In genomic region chr9:97813157-97813556, GRCm38 (mm10) we compare ENCODE assay signal across 12 mouse cellular contexts.
A peak's percentile ranks its signal among the peaks of the same experiment; 100 is the strongest.
DNase-seq lines count a peak whose midpoint lies in the region; ATAC-seq lines count a peak whose summit lies in the region.
"Had no signal": no experiment of that assay in that cellular context is flagged by ENCODE, and none has a peak within 500 bp of the region (broad histone marks: within the 10 kb centered on the region; RNA-seq: fewer than 3 reads in every experiment).

No protein-coding gene starts in this region.

- H3K4me3 ChIP-seq in lung, embryonic 16.5 days (ENCODE audit: low read length) = no peak overlapping the region
- no peak overlapping the region for H3K4me3 ChIP-seq in heart, embryonic 15.5 days
- H3K4me3 ChIP-seq: forebrain, embryonic 10.5 days; gastrocnemius, adult 2 months had no signal

- H3K36me3 ChIP-seq in lung, embryonic 16.5 days (ENCODE audit: control insufficient read depth, insufficient read depth, low read length) = no peaks in the 10 kb centered on the region
- no peaks in the 10 kb centered on the region for H3K36me3 ChIP-seq in heart, embryonic 15.5 days
- H3K36me3 ChIP-seq: forebrain, embryonic 10.5 days had no signal

- no peak overlapping the region for H3K9ac ChIP-seq in lung, embryonic 16.5 days (ENCODE audit: low read length)
- H3K9ac ChIP-seq in heart, embryonic 15.5 days = no peak overlapping the region

- peak; percentile 78 for ATAC-seq in frontal cortex, adult (ENCODE audit: low TSS enrichment)
- ATAC-seq in lung, embryonic 16.5 days (ENCODE audit: low read depth) = peak; percentile 38; the same call in 1 of the 2 replicates
- peak; percentile 60; the same call in 1 of the 2 replicates for ATAC-seq in heart, embryonic 15.5 days (replicated peaks; ENCODE audit: insufficient number of reproducible peaks, insufficient read depth, low FRiP score, low read depth)

- no peak overlapping the region for H3K27ac ChIP-seq in lung, embryonic 16.5 days (ENCODE audit: low read length)
- H3K27ac ChIP-seq in heart, embryonic 15.5 days = no peak overlapping the region
- H3K27ac ChIP-seq: forebrain, embryonic 10.5 days; gastrocnemius, adult 2 months; macrophage had no signal

- no peaks in the 10 kb centered on the region for H3K27me3 ChIP-seq in lung, embryonic 16.5 days (ENCODE audit: control insufficient read depth, insufficient read depth, low read depth, low read length)
- H3K27me3 ChIP-seq in heart, embryonic 15.5 days = no peaks in the 10 kb centered on the region

- no peaks in the 10 kb centered on the region for H3K9me3 ChIP-seq in lung, embryonic 16.5 days (ENCODE audit: control insufficient read depth, low read length)
- H3K9me3 ChIP-seq in heart, embryonic 15.5 days (replicated peaks) = no peaks in the 10 kb centered on the region
- H3K9me3 ChIP-seq: forebrain, embryonic 10.5 days had no signal

- DNase-seq in frontal cortex, postnatal 25 days (ENCODE audit: low spot score in 2 of 2) = no peak
- DNase-seq in lung, postnatal 4 days = no peak
- DNase-seq in kidney, postnatal 4 days = peak; percentile 14 to 43
- no peak for DNase-seq in cerebellum, adult 11-12 months
- no peak for DNase-seq in layer of hippocampus, postnatal 36 days
- DNase-seq: cerebellum, adult 9-11 months; gastrocnemius, adult 2 months had no signal

- peaks cover 4% of the 10 kb centered on the region for H3K4me1 ChIP-seq in lung, embryonic 16.5 days (replicated peaks; ENCODE audit: control insufficient read depth, insufficient read depth, low read length)
- peaks cover 8% of the 10 kb centered on the region for H3K4me1 ChIP-seq in heart, embryonic 15.5 days (replicated peaks)

- no peak overlapping the region for H3K4me2 ChIP-seq in lung, embryonic 16.5 days (ENCODE audit: low read depth, low read length)
- no peak overlapping the region for H3K4me2 ChIP-seq in heart, embryonic 15.5 days

- WGBS in lung, embryonic 16.5 days = 29% methylated on average over 3 of the region's 3 CpGs
- WGBS in heart, embryonic 15.5 days = 14% methylated on average over 3 of the region's 3 CpGs

Comparison
In these comparisons a context has a peak if more than half of its experiments do, and no peak if none do; other contexts are left out.
1. DNase-seq: peak in kidney, postnatal 4 days (2 of 2); none in frontal cortex, postnatal 25 days (0 of 2), lung, postnatal 4 days (0 of 2), cerebellum, adult 11-12 months (single experiment) and layer of hippocampus, postnatal 36 days (0 of 2).
2. Peak in every context shown above with its lines, with median percentiles within 50 percentile points of each other: ATAC-seq.